Mouse (Mus musculus) cerebellum, postnatal 14 days (tissue): ENCODE measurements around the gene Ahnak2.

Source experiments
- DNase-seq, 2 experiments: peaks; one replicate each; pipeline ENCODE4 v3.0.0; 2021; ENCODE audit warnings: mixed read lengths in 2 of 2

The Ahnak2 gene

DNA sequence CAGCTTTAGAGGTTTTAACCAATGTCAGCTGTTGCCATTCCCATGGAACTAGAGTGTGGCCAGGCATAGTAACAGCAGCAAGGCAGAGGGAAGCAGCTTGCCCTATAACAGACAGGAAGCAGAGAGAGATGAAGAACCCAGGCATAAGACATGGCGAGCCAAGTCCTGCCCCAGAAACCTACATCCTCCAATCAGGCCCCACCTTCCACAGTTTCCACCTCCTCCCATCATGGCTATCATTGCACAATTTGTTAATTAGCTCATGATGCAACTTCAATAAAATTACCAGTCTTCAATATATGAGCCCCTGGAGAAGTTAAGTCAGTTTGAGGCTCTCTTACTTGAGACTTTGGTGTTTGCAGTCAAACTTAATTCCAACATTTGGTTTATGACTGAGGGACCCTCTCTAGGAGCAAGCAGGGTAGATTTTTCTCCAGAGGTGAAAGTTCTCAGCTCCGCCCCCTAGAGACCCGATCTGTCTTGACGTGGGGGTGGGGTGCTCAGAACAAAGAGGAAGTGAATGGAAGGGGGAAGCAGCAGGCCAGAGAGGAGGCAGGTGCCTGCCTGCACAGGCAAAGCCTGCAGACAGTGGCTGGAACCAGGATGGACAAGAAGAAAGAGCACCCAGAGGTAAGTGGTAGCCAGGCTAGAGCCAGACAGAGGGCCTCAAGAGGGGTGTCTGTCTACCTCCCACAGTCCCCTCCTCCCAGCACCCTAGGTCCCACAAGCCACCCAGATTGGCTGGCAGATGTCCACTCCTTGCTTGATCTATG is 42.1 kb downstream of the Ahnak2 start, which contains the start of gene Pld4:
Pld4 (plus strand) TSS at position 502 of the 773 bp plus-strand sequence.
- DNase-seq, result no peak

DNA sequence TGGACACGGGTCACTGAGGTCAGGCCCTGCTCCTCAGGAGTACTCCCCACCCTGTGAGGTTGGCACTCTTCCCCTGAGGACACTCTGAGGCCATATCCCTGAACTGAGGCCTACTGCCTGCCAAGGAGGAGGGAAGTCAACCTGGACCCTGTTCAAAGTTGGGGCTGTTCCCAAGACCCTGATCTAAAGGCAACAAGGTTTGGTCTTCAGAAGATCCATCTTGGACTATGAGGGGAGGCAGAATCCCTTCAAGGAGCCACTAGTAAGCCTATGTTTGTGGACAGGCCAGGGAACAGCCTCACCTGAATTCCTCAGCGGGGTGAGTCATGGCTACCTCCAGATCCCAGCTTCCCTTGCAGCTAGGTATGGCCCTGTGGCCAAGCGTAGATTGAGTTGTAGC is 43.0 kb downstream of the Ahnak2 start:
- no peak for DNase-seq

DNA sequence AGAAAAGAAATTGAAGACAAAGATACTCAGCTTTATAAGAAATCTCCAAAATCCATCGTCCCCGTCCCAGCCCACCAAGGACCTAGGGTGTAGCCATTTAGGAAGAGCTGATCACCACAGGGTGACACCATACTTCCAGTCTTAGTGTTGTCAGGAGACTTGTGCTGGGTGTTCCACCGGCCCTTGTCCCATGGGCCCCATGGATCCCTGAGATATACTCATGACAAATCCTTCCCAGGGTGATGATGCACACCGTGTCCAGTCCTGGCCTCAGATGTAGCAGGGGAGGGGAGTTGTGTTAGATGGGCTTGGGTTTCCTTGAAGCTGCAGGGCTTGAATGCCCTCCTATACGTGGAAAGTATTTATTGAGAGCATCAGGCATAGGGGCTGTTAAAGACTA is 44.6 kb downstream of the Ahnak2 start:
- no peak for DNase-seq

- no peak for DNase-seq
Measured at GRCm38 (mm10) chr12:112755900-112756299, 46.6 kb downstream of the Ahnak2 start.

DNA sequence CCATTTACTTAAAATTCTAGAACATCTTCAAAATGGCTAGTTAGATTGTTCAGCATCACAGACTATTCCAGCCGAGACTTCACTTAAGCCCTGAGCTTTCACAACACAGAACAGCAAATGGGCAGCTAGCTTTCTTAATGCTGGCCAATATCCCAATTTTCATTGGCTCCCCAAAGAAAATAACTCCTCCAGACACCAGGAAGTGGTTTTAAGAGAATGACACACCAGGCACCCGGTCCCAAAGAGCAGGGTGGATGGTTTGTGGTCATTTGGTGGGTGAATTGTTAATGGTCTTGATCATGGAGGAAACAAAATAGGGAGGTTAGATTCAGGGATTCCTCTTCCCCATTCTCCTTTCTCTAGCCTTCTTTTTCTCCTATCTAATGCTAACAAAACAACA is 50.1 kb downstream of the Ahnak2 start:
- DNase-seq, result no peak

- DNase-seq, result peak in 1 of 2 experiments; percentile 5
Measured at GRCm38 (mm10) chr12:112750976-112751375, 51.5 kb downstream of the Ahnak2 start.

GRCm38 (mm10) chr12:112747606-112747970 is 54.9 kb downstream of the Ahnak2 start:
- DNase-seq, result peak in 1 of 2 experiments; percentile 12

- peak; percentile 66 to 69 for DNase-seq
Measured at GRCm38 (mm10) chr12:112746808-112747605, 55.5 kb downstream of the Ahnak2 start.

GRCm38 (mm10) chr12:112746461-112746807 is 56.0 kb downstream of the Ahnak2 start:
- no peak for DNase-seq

DNA sequence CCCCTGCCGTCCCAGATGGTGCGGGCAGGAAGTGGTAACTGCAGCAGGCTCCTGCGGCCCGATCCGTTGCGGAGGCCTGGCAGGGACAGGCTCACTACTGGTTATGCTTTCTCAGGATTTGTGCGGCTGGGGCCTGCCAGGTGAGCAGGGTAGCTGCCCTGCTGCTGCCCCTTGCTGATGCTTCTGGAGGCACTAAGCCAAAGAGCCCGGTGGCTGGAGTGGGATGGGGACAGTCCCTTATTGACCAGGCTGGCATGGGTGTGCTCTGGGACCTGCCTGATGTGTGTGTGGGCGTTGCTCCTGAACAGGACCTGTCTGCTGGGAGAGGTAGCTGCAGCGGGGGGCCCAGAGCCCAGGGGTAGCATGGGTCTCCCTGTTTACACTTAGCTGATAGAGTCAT is 56.7 kb downstream of the Ahnak2 start:
- DNase-seq, result peak; percentile 26 to 35

DNA sequence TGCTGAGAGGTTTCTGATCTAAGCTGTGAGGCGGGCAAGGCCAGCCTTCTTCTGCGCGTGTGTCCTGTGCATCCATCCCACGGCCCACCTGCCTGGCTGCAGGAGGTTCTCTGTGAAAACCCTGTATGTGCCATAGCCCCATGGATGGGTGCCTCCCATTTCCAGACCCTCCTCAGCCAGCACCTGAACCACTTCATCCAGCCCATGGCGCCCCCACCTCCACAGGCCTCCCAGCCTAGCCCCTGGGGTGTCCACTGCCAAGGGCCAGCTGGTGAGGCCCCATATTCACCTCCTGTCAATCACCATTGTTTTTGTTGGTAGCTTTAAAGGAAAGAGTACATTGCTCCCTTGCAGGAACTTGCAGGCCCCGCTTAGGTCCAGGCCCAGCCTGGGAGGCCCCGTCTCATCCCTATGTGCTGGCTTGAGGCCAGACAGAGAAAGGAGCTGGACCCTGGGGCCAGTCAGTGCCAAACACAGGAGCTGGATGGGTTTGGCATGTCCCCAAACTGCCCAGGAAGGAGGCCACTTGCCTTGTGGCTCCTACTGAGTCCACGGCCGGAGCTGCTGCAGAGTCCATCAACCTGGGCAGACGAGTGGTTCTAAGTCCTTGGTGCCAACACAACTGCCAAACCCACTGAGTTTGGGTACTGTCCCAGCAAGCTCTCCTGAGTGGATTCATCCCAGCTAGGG is 57.4 kb downstream of the Ahnak2 start:
- DNase-seq, result peak in 1 of 2 experiments; percentile 59

DNA sequence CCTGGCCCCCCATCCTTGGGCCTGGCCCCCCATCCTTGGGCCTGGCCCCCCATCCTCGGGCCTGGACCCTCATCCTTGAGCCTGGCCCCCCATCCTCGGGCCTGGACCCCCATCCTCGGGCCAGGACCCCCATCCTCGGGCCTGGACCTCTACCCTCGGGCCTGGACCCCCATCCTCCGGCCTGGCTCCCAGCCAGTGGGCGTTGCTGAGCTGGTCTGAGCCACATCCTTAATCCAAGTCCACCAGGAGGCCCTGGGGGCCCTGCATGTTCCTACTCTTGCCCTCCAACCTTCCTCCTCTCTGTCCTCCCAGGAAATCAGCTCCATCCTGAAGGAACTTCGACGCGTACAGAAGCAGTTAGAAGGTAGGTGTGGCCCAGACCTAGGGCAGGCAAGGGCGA is 58.2 kb downstream of the Ahnak2 start:
- DNase-seq, result peak in 1 of 2 experiments; percentile 49

- DNase-seq, result peak; percentile 79 to 87
Measured at GRCm38 (mm10) chr12:112743168-112743975, 59.1 kb downstream of the Ahnak2 start.

- DNase-seq, result peak; percentile 8 to 19
Measured at GRCm38 (mm10) chr12:112742768-112743167, 59.7 kb downstream of the Ahnak2 start.

DNA sequence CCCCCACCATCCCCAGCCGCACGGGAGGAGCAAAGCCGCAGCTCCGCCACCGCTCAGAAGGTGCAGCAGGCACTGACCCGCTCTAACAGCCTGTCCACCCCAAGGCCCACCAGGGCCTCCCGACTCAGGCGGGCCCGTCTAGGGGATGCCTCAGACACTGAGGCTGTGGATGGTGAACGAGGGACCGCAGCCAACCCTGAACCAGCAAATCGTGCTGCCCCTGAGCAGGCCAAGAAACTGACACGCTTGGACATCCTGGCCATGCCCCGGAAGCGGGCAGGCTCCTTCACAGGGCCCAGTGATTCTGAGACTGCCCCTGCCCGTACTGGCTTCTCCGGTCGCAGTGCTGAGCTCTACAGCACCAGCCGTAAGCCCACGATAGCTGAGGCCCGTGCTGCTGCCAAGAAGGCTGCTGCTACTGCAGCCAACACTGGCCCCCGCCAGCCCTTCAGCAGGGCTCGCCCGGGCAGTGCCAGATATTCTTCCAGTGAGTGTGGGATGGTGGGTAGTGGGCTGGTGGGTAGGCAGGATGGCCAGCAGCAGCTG is 63.4 kb downstream of the Ahnak2 start:
- peak; percentile 82 for DNase-seq

GRCm38 (mm10) chr12:112738281-112739022 is 64.0 kb downstream of the Ahnak2 start:
- DNase-seq, result peak; percentile 57 to 60

DNA sequence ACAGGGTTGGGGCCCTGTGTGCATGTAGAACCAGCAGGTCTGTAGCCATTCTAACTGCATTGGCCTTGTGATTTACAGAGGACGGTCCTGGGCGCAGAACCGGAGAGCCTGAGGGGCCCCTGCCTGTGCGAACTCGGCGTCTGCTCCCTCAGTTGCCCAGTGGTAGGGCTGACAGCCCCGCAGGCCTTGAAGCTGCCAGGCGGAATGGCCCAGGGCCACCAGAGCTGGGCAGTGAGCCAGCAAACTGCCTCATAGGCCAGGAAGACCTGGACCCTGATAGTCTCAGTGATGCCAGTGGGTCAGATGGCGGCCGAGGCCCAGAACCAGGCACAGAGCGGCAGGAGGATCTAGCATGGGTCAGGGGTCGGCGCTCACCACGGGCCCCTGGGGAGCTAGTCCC is 64.7 kb downstream of the Ahnak2 start:
- DNase-seq, result peak; percentile 98

DNA sequence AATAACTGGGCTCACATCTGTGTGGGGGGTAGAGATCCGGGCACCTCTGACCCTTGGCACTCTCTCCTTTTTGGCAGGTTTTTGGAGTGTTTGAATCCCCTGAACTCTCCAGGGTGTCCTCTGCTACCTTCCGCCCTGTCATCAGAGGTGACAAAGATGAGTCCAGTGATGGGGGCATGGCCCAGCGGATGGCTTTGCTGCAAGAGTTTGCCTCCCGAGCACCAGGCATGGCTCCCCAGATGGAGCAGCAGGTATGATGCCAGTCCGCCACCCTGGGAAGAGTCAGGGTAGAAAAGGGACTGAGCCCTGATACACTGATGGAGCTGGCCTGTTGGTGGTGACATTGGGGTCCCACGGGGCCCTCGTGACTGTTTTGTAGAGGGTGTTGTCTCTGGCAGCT is 65.4 kb downstream of the Ahnak2 start:
- peak in 1 of 2 experiments; percentile 35 for DNase-seq

DNA sequence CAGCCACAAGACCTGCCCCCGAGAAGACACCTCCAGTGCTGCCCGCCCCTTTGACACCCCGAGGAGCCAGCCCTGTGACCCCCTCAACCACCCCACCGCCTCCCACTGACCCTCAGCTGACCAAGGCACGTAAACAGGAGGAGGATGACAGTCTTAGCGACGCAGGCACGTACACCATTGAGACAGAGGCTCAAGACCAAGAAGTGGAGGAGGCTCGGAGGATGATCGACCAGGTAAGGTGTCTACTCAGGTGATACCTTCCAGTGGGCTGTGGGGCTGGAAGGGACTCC is 65.9 kb downstream of the Ahnak2 start:
- no peak for DNase-seq

DNA sequence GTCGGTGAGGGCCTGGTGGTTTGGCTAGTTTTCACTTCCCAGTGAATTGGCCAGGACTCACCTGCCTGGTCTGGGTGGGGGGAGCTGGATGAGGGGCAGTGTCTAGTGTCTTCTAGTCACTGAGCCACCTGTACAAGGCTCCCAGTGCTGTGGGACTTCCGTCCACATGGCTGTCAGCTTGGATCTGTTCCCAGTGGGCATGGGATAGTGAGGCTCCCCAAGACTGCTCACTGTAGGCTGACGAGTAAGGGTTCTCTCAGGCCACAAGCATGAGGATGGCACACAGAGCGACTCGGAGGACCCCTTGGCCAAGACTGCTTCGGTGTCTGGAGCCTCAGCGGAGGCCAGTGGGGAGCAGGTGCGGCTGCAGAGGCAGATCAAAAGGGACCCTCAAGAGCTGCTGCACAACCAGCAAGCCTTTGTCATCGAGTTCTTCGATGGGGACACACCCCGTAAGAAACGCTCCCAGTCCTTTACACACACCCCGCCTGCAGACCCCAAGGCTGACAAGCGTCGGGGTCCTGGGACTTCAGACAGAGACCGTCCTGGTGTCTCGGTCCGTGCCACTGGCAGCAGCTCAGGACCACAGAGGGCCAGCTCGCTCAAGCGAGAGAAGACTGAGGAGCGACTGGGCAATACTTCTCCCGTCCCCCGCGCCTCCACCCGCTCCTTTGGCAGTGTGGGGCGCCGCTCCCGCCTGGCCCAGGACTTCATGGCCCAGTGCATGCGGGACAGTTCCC is 66.4 kb downstream of the Ahnak2 start:
- DNase-seq, result peak; percentile 74 to 77
